In genomic region chr7:25855082-25855481, GRCm38 (mm10) we compare ENCODE assay signal across 8 mouse cellular contexts. TPM values are rescaled to one million over a fixed set of nuclear protein-coding genes. Genes with fewer than 3 reads are reported as not detected.
DNase-seq lines count a peak whose midpoint lies in the region; ATAC-seq lines count a peak whose summit lies in the region.

No protein-coding gene starts in this region.

- intact Hi-C loops in gastrocnemius, postnatal 36 days (cut with DNase I): no loop called here

- DNase-seq in A20 (ENCODE audit: low read depth, low spot score): peak; percentile 60
- DNase-seq in CD8-positive naive resting alpha-beta T cell, adult 2 months (ENCODE audit: low read depth in 2 of 2, low spot score in 2 of 2): peak; percentile 70 to 84
- DNase-seq in brain, adult 2 months (ENCODE audit: low read depth, low spot score): peak; percentile 35
- DNase-seq in gastrocnemius, postnatal 36 days: peak; percentile 38 to 48
- peak; percentile 6 to 69 for DNase-seq in layer of hippocampus, adult 18-20 months (ENCODE audit: low spot score in 2 of 2)
- DNase-seq in lung, postnatal 25 days (ENCODE audit: low spot score): peak; percentile 77
- peak; percentile 22 for DNase-seq in spleen, adult 12 weeks (ENCODE audit: low spot score)

- no peak for ATAC-seq in erythroid progenitor cell, adult 5-6 weeks (replicated peaks; ENCODE audit: low FRiP score, poor library complexity, severe bottlenecking)

RNA-seq across cellular contexts. Expression of gene Cyp2s1, which starts 38.4 kb away (rescaled TPM):
- total RNA-seq in gastrocnemius, postnatal 36 days (2021): under 1 TPM; 0.17 to 0.18 TPM
- total RNA-seq in layer of hippocampus, adult 18-20 months (2021): 1 to 10 TPM; 1.6 to 1.7 TPM
- total RNA-seq in erythroid progenitor cell, adult 5-6 weeks (2015; ENCODE audit: low replicate concordance): not detected in 2 replicates
- not detected in 2 replicates for total RNA-seq in erythroid progenitor cell, adult 5-6 weeks (2017; ENCODE audit: low replicate concordance)

RNA-seq across cellular contexts. Expression of gene Cyp2b10, which starts 42.3 kb away (rescaled TPM):
- not detected for total RNA-seq in gastrocnemius, postnatal 36 days (2021)
- total RNA-seq in layer of hippocampus, adult 18-20 months (2021): under 1 TPM; 0.25 to 0.89 TPM
- not detected in 2 replicates for total RNA-seq in erythroid progenitor cell, adult 5-6 weeks (2015; ENCODE audit: low replicate concordance)
- total RNA-seq in erythroid progenitor cell, adult 5-6 weeks (2017; ENCODE audit: low replicate concordance): not detected in 2 replicates

Comparison
In these comparisons a context has a peak if more than half of its experiments do, and no peak if none do; other contexts are left out.
1. DNase-seq: peak in every context shown above with its lines; median percentile 77 in CD8-positive naive resting alpha-beta T cell, adult 2 months; 77 in lung, postnatal 25 days; 60 in A20; 43 in gastrocnemius, postnatal 36 days; 38 in layer of hippocampus, adult 18-20 months; 35 in brain, adult 2 months; 22 in spleen, adult 12 weeks.